Mouse (Mus musculus): ENCODE data around the gene Dnmt3a.

Gene Dnmt3a

DNA sequence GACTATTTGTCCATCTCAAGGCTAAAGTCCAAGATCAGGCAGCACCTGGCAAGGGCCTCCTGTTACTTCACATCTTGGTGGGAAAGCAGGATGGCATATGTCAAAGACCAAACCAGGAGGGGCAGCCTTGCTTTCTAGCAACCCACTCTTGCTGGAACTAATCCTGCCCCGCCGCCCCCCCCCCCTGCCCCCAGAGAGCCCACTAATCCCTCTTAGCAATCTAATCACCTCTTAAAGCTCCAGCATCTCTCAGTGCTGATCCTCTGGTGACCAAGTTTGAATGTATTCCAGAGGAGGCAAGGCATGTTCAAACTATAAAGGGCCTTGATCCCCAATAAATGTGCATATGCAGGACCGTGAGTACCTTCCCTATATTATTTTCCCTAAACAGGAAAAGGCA, 18.8 kb upstream of the Dnmt3a start:
- no peak for DNase-seq (ENCODE audit: low read depth, low spot score)

DNA sequence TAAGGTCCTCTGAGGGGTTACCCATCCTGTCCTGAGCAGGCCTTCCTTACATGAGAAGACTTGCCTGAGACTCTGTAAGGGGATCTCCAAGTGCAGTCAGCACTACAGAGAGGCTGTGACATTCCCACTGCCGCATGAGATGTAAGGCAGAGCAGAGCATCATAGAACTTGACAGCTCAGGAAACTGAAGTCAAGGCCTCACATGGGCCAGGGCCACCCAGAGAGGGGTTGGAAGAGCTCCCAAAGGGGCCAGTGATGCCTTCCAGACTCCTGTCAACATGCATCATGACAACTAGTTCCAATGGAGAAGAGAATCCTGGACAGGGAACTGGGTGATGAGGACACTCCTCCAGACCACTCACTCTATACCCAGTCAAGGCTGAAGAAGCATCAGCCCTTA, 18.3 kb upstream of the Dnmt3a start:
- DNase-seq (ENCODE audit: low read depth, low spot score), result no peak

DNA sequence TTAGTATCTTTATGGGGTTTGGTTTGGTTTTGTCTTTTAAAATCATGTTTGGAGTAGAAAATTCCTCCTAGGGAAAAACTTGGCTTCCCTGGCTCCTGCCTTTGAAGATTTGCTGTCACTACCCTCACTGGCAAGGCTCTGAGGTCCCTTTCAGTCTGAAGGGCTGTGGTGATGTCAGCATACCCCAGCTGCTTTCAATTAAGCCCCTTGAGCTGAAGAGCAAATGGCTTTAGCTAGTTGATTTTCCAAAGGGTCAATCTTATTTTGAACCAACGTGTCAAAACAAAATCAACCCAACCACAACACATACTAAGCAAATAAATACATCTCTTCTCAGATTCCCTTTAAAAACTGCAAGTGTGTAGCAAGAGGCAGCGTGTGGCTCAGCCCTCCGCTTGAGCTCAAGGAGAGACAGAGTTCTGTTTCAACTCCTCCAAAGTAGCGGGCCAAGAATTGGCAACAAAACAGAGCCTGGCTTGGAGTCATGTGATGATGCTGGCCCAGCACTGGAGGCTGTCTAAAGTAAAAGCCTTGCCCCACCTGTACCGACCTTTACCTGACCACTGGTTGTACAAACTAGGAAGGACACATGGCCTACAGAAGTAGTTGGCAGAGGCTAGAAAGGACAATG, 17.3 kb upstream of the Dnmt3a start:
- DNase-seq (ENCODE audit: low read depth, low spot score), result no peak

DNA sequence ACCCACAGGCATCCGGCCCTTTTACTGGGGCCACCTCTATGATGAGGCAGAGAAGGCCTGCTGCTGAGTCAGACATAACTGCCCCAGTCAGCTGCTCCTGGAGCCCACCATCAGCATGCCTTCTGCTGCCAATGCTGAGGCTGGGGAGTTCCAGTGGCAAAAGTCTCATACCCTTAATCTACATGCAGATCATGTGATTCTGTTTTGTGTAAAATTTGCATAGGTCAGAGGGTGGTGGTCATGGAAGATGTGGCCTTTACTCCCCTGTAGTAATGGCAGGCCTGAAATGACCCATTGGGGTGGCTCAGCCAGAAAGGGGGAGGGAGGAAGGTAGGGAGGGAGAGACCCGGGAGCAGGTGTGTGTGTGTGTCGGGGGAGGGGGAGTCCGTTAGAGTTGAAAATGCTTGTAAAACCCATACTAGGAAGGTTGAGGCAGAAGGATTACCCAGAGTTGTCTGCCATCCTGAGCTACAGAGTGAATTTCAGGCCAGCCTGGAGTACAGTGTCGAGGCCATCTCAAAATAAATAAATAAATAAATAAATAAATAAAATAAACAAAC, 16.1 kb upstream of the Dnmt3a start:
- DNase-seq (ENCODE audit: low read depth, low spot score), result no peak

DNA sequence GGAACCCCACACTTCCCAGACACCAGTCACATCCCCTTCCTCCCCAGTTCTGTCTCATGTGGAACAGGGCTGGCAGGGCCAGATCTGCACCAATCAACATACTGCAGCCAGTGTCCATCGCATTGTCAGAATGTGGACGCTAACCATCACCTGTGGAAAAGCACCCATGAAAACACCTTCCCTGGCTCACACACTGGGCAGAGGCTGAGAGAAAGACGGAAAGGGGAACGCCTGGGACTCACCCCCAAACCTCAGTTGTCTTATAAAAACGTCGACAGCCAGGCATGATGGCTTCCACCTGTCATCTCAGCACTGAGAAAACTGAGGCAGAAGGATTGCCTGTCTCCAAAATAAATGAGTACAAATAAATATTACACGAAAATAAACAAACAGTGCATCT, 14.6 kb upstream of the Dnmt3a start:
- DNase-seq (ENCODE audit: low read depth, low spot score), result no peak

DNA sequence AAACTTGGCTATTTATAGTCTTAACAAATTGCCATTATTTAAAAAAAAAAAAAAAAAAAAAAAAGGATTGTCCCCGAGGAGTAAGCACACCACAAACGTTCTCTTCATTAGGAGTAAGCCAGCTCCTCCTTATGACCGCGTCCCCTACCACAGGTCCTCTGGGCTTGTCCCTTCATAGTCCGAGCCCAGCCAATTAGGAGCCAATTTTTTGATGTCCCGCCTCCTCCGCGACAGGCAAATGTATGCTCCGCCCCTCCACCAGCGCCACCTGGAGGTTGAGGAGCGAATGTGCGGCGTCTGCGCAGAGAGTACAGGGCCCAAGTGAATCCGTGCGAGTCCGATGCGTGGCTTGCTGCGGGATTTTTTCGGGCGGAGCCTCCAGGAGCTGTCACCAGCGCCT, 14.1 kb upstream of the Dnmt3a start:
- peak; percentile 95 for DNase-seq (ENCODE audit: low read depth, low spot score)

DNA sequence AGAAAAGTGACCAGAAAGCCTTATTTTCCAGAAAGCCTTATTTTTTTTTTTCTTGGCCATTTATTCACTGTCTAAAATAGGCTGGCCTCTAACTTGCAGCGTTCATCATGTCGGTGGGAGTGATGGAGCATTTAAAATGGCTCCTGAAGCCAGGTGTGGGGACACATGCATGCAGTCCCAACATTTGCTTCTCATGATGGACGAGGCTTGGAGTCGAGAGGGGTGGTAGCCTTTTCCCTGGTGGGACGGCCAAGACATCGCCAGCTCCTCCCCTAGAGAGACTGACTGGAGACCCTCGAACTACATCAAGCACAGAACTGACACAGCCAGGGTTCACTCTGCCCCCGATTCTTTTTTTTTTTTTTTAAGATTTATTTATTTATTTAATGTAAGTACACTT, 13.6 kb upstream of the Dnmt3a start:
- no peak for DNase-seq (ENCODE audit: low read depth, low spot score)

DNA sequence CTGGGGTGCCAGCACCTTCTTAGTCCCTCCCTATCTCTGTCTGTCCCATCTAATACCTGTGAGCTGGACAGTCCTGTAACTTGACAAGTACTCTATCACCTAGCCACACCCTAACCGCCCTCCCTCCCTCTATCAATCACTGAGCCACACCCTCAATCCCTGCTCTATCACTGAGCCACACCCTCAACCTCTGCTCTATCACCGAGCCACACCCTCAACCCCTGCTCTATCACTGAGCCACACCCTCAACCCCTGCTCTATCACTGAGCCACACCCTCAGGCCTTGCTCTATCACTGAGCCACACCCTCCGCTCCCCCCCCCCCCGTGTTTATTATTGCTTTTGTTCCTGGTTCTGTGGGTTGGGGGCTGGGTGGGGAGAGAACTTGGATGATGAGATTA, 10.2 kb upstream of the Dnmt3a start:
- no peak for DNase-seq (ENCODE audit: low read depth, low spot score)

DNA sequence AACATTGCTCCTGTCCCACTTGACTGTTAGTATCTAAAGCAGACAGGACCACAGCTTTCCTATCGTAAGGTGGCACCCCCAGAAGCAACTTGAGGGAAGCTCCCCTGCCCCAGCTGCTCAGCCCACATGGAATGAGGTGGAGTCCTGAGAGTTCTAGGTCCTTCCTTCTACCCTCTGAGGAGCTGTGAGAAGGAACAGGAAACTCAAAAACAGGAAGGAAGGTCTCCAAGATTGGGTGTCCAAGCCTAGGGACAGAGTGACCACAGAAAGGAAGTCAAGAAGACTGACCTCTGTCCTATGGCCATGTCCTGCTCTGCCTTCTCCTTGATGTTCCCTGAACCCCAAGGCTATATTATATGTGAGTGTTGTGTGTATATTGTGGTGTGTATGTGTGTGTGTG, 6.3 kb upstream of the Dnmt3a start:
- DNase-seq (ENCODE audit: low read depth, low spot score), result no peak

DNA sequence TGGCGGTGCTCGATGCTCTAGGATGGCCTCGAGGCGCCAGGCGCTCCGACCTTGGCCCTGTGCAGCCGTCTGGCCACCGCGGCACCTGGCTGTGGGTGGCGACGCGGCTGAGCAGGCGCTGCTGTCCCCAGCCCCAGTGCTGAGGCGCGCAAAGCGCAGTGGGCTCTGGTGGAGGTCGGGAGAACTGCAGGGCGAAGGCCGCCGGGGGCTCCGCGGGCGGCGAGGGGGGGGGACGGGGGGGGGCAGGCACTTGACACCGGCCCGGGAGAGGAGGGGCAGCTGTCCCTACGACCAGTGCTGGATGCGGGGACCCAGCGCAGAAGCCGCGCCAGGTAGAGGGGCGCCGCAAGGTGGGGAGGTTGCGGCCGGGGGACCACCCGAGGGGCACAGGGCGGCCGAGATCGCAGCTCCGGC, 471 bp downstream of the Dnmt3a start:
- peak; percentile 91 for DNase-seq (ENCODE audit: low read depth, low spot score)

DNA sequence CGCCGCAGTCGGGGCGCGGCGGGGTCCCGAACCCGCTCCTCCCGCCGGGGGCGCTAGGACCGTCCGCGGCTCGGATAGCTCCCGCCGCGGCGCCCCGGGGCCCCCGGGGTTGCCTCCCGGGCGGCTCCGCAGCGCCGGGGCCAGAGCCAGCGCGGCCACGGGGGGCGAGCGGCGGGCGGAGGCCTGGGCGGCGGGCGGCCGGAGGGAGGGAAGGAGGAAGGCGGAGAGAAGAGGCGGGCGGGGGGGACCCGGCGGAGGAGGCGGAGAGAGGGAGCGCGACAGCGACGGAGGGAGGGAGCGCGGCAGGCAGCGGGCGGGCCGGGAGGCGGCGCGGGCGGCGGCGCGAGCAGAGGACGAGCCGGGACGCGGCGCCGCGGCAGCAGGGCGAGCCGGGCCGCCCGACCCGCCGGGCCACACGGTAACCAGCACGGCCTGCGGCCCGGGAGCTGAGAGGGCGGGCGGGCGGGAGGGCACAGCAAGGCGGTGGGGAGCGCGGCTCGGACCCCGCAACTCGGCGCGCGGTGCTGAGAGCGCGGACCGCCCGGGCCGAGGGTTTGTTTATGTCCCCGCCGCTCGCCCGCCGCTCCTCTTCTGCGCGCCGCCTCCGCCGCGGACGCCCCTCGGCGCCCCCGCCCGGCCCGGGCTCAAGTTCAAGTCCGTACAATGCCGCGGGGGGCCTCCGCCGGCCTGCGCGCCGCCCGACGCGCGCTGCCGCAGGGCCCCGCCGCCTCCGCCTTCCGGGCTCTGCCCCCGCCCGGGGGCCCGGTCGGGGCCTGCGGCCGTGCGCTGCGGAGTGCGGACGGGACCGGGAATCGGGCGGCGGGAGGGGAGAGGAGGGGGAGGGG, 1.1 kb downstream of the Dnmt3a start:
- peak; percentile 80 for DNase-seq (ENCODE audit: low read depth, low spot score)

DNA sequence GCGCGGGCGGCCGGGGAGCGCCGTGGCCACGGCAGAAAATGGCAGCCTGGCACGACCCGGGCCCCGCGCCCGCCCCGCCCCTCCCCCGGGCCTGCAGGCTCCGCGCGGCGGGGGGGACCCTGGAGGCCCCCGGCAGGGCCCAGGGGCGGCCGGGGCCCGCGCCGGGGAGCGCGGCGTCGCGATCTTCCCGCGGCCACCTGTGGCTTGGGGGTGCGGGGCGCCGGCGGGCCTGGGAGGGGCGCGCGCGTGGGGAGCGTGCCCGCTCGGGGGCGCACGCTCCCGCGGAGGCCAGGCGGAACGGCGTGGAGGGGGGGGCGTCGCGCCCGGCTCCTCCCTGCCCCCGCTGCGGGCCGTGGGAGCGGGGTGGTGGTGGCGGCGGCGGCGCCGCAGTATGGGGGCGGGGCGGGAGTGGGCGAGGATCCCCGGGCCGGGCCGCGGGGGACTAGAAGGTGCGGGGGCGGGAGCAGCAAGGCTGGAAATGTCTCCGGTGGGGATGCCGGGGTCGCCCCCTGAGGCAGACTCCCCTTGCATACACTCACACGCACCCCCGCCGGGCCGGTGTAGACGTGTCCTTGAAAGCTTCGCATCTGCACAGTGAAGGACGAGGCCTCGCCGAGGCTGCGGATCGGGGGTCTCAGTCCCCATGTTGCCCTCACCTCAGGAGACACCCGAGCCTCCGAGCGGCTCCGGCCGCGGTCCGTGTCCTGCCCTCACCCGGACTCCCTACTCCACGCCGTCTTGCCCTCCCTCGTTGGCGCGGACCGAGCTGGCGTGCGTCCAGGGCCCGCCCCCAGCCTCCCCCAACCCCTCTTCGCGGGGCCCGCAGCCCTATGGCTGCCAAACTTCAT, 2.0 kb downstream of the Dnmt3a start:
- peak; percentile 75 for DNase-seq (ENCODE audit: low read depth, low spot score)

DNA sequence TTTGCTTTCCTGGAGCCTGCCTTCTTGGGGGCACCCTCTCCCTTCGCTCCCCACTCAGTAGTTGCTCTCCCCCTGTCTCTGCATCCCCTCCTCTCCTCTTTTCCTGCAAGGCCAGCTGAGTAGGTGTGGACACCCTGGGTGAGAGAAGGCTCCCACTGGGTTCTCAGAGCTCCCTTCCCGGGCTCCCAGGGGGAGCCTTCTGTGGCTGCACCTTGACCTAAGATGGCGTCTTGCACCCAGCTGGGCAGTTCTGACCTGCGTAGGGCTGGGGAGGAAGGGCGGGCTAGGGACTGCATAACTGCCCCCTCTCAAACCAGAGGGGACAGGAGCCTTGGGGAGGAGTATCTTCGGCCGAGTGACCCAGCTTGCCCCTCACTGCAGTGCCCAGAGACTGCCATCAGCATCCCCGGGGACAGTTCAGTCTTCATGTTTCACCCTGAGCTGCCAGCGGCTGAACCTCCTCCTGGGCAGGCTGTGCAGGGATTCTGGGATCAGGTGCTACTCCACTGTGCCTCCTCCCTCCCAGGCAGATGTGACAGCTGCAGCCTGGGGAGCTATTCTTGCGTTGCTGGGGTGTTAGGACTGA, 2.7 kb downstream of the Dnmt3a start:
- peak; percentile 24 for DNase-seq (ENCODE audit: low read depth, low spot score)

DNA sequence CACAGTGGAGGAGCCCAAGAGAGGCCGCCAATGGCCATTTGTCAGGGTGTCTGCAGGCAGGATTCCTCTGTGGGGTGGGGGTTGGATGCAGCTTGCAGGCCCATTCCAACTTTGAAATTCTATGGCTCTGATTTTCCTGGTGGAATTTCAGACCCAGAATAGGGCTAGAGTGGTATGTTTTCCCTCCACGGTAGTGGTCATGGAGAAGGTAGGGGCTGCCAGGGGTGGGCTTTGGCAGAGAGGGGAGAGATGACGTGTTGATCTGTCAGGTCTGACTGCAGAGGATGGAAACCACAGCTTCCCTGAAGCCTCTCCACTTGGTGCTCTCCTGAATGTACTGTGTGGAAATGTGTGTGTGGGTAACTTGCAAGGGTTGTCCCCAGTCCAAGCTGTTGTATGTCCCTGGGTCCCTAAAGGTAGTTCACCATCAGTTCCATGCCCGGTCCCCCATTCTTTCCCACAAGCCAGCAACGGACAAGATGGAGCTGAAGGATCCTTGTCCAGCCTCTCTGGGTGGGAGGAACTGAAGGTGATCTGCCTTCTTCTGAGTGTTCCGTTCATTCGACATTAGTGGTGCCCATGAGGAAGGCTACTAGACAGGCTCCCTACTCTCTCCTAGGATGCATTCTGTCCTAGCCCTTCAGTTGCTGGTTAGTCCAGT, 3.8 kb downstream of the Dnmt3a start:
- no peak for DNase-seq (ENCODE audit: low read depth, low spot score)

DNA sequence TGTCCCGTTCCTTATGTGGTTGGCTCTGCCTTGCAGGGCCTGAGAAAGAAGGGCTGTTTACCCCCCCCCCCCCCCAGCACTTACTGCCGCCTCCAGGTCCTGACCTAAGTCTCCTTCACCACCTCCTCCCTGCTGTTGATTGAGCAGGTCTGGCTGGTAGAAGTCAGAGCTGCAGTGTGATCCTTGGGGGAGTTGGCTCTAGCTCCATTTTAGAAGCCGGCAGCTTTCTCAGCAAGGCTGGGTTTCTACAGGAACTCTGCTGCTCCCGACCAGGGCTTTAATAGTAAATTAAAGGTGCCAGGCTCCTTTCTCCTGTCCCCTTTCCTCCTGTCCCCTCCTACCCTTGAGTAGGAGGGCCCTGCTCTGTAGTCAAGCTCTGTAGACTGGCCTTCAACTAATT, 4.6 kb downstream of the Dnmt3a start:
- no peak for DNase-seq (ENCODE audit: low read depth, low spot score)

DNA sequence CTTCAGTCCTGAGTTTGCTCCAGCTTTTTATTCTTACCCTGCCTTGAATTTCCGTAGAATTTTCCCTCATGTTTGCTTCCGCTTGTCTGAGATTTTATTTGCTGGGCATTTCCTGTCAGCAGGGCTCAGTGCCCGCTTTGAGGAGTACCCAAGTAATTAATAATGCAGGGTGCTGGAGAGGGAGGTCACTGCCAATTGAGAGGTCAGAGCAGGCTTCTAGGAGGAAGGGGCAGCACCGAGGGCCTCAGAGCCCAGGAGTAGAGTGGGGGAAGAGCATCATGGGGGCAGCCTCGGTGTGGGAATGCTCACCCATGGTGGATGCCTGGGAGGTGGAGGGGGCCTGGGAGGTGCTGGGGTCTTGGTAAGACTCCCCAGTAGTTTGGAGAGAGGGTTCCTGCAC, 5.8 kb downstream of the Dnmt3a start:
- DNase-seq (ENCODE audit: low read depth, low spot score), result no peak

DNA sequence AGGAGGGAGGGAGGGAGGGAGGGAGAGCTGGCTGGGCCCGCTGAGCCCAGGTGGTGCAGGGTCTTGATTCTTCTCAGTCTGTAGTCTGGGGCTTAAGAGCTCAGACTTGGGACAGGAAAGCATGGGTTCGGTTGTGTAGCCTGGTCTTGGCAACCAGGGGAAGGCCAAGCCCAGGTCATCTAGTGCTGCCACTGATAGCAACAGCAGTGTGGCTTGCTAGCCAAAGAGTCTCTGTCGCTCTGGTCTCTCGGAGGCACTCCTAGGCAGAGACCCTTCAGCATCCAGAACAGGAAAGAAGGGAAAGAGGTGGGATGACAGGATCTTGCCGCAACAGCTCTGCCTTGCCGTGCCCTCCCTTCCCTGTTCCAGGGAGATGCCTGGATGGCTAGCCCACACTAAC, 6.4 kb downstream of the Dnmt3a start:
- no peak for DNase-seq (ENCODE audit: low read depth, low spot score)

DNA sequence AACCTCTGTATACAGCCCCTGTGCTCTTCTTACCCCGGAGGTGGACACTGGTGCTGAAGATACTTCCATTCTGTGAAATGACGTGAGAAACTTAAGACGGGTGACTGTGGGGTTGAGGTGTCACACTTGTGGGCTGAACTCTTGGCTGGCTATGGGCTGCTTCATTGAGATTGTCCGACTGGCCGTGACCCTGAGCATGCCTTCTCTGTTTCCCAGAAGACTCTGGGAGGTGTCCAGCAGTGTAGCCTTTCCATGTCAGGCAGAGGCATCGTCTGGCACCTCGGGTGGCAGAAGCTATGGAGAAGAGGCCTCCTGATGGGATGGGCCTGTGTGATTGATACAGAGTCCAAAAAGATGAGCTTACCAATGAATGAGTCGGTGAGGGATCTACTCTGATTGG, 7.3 kb downstream of the Dnmt3a start:
- no peak for DNase-seq (ENCODE audit: low read depth, low spot score)

DNA sequence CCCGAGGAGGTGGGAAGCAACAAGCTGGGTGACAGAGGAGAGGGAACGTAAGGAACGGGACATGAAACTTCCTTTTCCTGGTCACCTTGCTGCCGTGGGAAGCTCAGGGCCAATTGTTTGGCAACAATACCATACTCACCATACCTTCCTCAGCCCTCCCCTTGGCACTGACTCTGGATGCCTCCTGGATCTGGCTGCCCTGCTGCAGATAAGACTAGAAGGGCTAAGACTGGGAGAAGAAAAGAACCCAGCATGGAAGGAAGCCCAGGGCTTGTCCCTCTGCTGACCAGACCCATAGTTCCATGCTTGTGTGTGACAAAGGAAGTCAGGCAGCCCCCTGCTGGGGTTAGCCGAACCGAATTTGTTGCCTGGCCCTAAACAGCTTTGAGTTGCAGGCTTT, 9.6 kb downstream of the Dnmt3a start:
- no peak for DNase-seq (ENCODE audit: low read depth, low spot score)

DNA sequence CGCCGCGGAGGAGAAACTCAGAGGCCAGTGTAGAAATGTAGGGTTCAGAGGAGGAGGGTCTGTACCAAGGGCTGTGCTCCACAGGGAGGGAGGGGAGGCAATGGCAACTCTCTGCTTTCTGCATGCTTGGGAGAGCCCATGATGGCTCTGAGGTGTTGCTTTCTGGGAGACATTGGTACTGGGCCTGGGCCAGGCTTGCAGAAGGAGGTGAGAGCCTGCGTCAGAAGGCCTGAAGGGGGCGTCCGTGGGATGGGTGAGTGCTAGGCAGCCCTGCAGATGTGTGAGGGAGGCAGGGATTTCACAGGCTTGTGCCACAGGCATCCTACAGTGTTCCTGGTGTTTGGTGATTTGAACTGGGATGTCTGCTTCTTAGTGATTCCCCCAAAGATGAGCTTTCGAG, 11.2 kb downstream of the Dnmt3a start:
- peak; percentile 46 for DNase-seq (ENCODE audit: low read depth, low spot score)

DNA sequence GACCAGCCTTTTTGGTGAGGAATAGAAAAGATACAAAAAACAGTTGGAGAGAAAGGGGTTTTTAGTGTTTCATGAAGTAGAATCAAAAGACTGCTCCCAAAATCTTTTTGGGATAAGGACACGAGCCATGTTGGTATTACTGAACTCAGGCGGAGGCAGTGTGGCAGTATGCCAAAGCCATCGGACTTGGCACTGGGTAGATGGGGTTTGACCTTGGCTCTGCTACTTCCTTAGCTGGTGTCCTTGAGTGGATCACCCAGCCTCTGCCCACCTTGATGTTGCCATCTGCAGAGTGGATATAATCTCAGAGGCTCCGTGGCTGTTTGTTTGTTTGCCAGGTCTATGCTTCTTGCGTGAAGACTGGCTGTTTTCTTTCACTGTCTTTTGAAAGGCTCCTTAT, 11.8 kb downstream of the Dnmt3a start:
- no peak for DNase-seq (ENCODE audit: low read depth, low spot score)

Measured in CD4-positive, CD25-positive, alpha-beta regulatory T cell, adult 2 months (primary cell).